Mouse (Mus musculus) urinary bladder, postnatal 36 days (tissue): ENCODE results near the gene Col5a1.

Source experiments
- DNase-seq, 2 experiments: peaks; one replicate each; pipeline ENCODE4 v3.0.0; 2022; ENCODE audit warnings: low spot score in 2 of 2, mixed read lengths in 1 of 2

The Col5a1 gene

GRCm38 (mm10) chr2:28034011-28034710, 147.9 kb downstream of the Col5a1 start:
- DNase-seq, result peak in 1 of 2 experiments; percentile 21

- DNase-seq, result no peak
Observed at GRCm38 (mm10) chr2:28036788-28037187, 150.6 kb downstream of the Col5a1 start.

- peak in 1 of 2 experiments; percentile 21 for DNase-seq
Observed at GRCm38 (mm10) chr2:28037505-28038390, 151.5 kb downstream of the Col5a1 start.

- DNase-seq, result peak in 1 of 2 experiments; percentile 25
Observed at GRCm38 (mm10) chr2:28038391-28039096, 152.3 kb downstream of the Col5a1 start.

GRCm38 (mm10) chr2:28039647-28040325, 153.6 kb downstream of the Col5a1 start:
- DNase-seq, result no peak

GRCm38 (mm10) chr2:28040466-28040865, 154.2 kb downstream of the Col5a1 start:
- no peak for DNase-seq

- DNase-seq, result no peak
Observed at GRCm38 (mm10) chr2:28044920-28045598, 158.8 kb downstream of the Col5a1 start.

- DNase-seq, result no peak
Observed at GRCm38 (mm10) chr2:28046311-28046710, 160.1 kb downstream of the Col5a1 start.

- DNase-seq, result no peak
Observed at GRCm38 (mm10) chr2:28047092-28047491, 160.9 kb downstream of the Col5a1 start.

GRCm38 (mm10) chr2:28059922-28060321, 173.7 kb downstream of the Col5a1 start:
- DNase-seq, result no peak

- no peak for DNase-seq
Observed at GRCm38 (mm10) chr2:28063711-28064338, 177.6 kb downstream of the Col5a1 start.

GRCm38 (mm10) chr2:28064339-28065080, 178.3 kb downstream of the Col5a1 start:
- DNase-seq, result no peak

- DNase-seq, result no peak
Observed at GRCm38 (mm10) chr2:28065081-28065651, 178.9 kb downstream of the Col5a1 start.

- no peak for DNase-seq
Observed at GRCm38 (mm10) chr2:28066686-28067085, 180.5 kb downstream of the Col5a1 start.

GRCm38 (mm10) chr2:28067175-28067574, 180.9 kb downstream of the Col5a1 start:
- no peak for DNase-seq

- DNase-seq, result no peak
Observed at GRCm38 (mm10) chr2:28067821-28068536, 181.8 kb downstream of the Col5a1 start.

GRCm38 (mm10) chr2:28068537-28068878, 182.3 kb downstream of the Col5a1 start:
- DNase-seq, result no peak

- no peak for DNase-seq
Observed at GRCm38 (mm10) chr2:28075616-28076187, 189.5 kb downstream of the Col5a1 start.

- no peak for DNase-seq
Observed at GRCm38 (mm10) chr2:28084768-28085167, 198.5 kb downstream of the Col5a1 start, which contains the start of gene Fcnb. Fcnb (minus strand) TSS chr2:28084885.
